8 mouse cellular contexts compared by ENCODE assay signal in the genomic region with DNA sequence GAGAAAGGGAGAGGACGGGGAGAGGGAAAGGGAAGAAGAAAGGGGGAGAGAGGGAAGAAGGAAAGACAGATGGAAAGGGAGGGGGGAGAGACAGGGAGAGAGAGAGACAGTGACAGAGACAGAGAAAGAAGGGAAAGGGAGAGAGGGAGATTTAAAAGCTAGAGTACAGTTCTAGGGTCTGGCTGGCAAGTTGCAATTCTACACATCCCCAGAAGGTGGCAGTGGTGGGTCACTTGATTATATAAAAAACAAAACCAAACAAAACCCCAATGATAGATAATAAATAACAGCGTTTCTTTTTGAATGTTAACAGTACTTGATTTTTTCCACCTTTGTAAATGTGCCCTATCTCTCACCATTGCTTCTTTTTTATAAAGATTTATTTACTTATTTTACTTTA. TPM values are rescaled to one million over a fixed set of nuclear protein-coding genes. Genes with fewer than 3 reads are reported as not detected.
DNase-seq lines count a peak whose midpoint lies in the region; ATAC-seq and TF ChIP-seq lines count a peak whose summit lies in the region.

No protein-coding gene starts in this region.

- DNase-seq in hindbrain, embryonic 11.5 days (ENCODE audit: low spot score): peak; percentile 76
- peak; percentile 52 to 71 for DNase-seq in CD8-positive naive resting alpha-beta T cell, adult 2 months (ENCODE audit: low read depth in 2 of 2, low spot score in 2 of 2)
- peak; percentile 41 to 65 for DNase-seq in adrenal gland, postnatal 36 days
- DNase-seq in forelimb bud, embryonic 11.5 days (ENCODE audit: low read depth, low spot score): peak; percentile 50
- peak; percentile 45 to 52 for DNase-seq in left cerebral cortex, postnatal 10 days (ENCODE audit: extremely low spot score in 1 of 2, low spot score in 2 of 2)
- peak; percentile 54 for DNase-seq in midbrain, postnatal 0 days (ENCODE audit: low spot score)
- DNase-seq in thymus, postnatal 0 days (ENCODE audit: low spot score): peak; percentile 59

- H3K9me3 ChIP-seq in hindbrain, embryonic 11.5 days (ENCODE audit: control insufficient read depth, low read length): no peaks in the 10 kb centered on the region
- H3K9me3 ChIP-seq in hindbrain, embryonic 12.5 days (replicated peaks): no peaks in the 10 kb centered on the region
- H3K9me3 ChIP-seq in midbrain, postnatal 0 days (ENCODE audit: low read length): no peaks in the 10 kb centered on the region

- H3K4me3 ChIP-seq in hindbrain, embryonic 11.5 days (ENCODE audit: low read depth, low read length): no peak overlapping the region
- H3K4me3 ChIP-seq in hindbrain, embryonic 12.5 days: no peak overlapping the region
- H3K4me3 ChIP-seq in midbrain, postnatal 0 days (ENCODE audit: low read depth, low read length): no peak overlapping the region

- WGBS in hindbrain, embryonic 11.5 days: 54% methylated on average over 2 of the region's 2 CpGs
- 48% methylated on average over 2 of the region's 2 CpGs for WGBS in hindbrain, embryonic 12.5 days
- 39% methylated on average over 2 of the region's 2 CpGs for WGBS in midbrain, postnatal 0 days

- intact Hi-C loops in left cerebral cortex, postnatal 10 days (cut with DNase I): loop anchor here (5.0 kb wide), 1 partner anchor 72 kb away; no protein-coding TSS in a partner anchor

- H3K27ac ChIP-seq in hindbrain, embryonic 11.5 days (ENCODE audit: low read depth, low read length): no peak overlapping the region
- H3K27ac ChIP-seq in hindbrain, embryonic 12.5 days: no peak overlapping the region
- no peak overlapping the region for H3K27ac ChIP-seq in midbrain, postnatal 0 days (ENCODE audit: low read depth, low read length)

- H3K9ac ChIP-seq in hindbrain, embryonic 11.5 days (ENCODE audit: low read depth, low read length): no peak overlapping the region
- no peak overlapping the region for H3K9ac ChIP-seq in hindbrain, embryonic 12.5 days
- no peak overlapping the region for H3K9ac ChIP-seq in midbrain, postnatal 0 days (replicated peaks; ENCODE audit: low read length, poor library complexity, severe bottlenecking)

- TF ChIP-seq CTCF in midbrain, postnatal 0 days (IDR thresholded peaks at IDR 0.05): peak; percentile 83

- no peaks in the 10 kb centered on the region for H3K27me3 ChIP-seq in hindbrain, embryonic 11.5 days (ENCODE audit: control insufficient read depth, insufficient read depth, low read length)
- no peaks in the 10 kb centered on the region for H3K27me3 ChIP-seq in hindbrain, embryonic 12.5 days
- H3K27me3 ChIP-seq in midbrain, postnatal 0 days (ENCODE audit: insufficient read depth, low read length): no peaks in the 10 kb centered on the region

- no peak for ATAC-seq in hindbrain, embryonic 11.5 days (ENCODE audit: low FRiP score)
- ATAC-seq in hindbrain, embryonic 12.5 days (ENCODE audit: low FRiP score): no peak
- no peak for ATAC-seq in midbrain, postnatal 0 days (ENCODE audit: low FRiP score)

- H3K36me3 ChIP-seq in hindbrain, embryonic 11.5 days (ENCODE audit: control insufficient read depth, insufficient read depth, low read length): no peaks in the 10 kb centered on the region
- 0 out of 2 replicates have a peak, but pooled peaks cover 16% of the 10 kb centered on the region for H3K36me3 ChIP-seq in hindbrain, embryonic 12.5 days
- H3K36me3 ChIP-seq in midbrain, postnatal 0 days (ENCODE audit: insufficient read depth, low read length): peaks cover 11% of the 10 kb centered on the region

- no peak overlapping the region for H3K4me2 ChIP-seq in hindbrain, embryonic 11.5 days (replicated peaks; ENCODE audit: low read depth, low read length)
- no peak overlapping the region for H3K4me2 ChIP-seq in hindbrain, embryonic 12.5 days (replicated peaks)
- H3K4me2 ChIP-seq in midbrain, postnatal 0 days (ENCODE audit: low read depth, low read length, poor library complexity, severe bottlenecking): no peak overlapping the region

- H3K4me1 ChIP-seq in hindbrain, embryonic 11.5 days (replicated peaks; ENCODE audit: control insufficient read depth, insufficient read depth, low read length): no peaks in the 10 kb centered on the region
- H3K4me1 ChIP-seq in hindbrain, embryonic 12.5 days: no peaks in the 10 kb centered on the region
- no peaks in the 10 kb centered on the region for H3K4me1 ChIP-seq in midbrain, postnatal 0 days (ENCODE audit: insufficient read depth, low read length)

RNA-seq across cellular contexts. Expression of a gene that starts 28.3 kb away (rescaled TPM):
- 37.5 and 40.0 TPM in 2 replicates for polyA plus RNA-seq in hindbrain, embryonic 11.5 days (2014; fragmentation: Nextera tagmentation; extraction: Ambion mirVana)
- 39.2 and 41.3 TPM in 2 replicates for polyA plus RNA-seq in hindbrain, embryonic 12.5 days (2016; fragmentation: Nextera tagmentation; extraction: Ambion mirVana)
- 10 to 100 TPM; 27.4 to 31.1 TPM for total RNA-seq in adrenal gland, postnatal 36 days (2021)
- total RNA-seq in left cerebral cortex, postnatal 10 days (2021): 10 to 100 TPM in 1 of 2 experiments, 1 to 10 TPM in 1; 9.9 to 10.1 TPM
- total RNA-seq in midbrain, postnatal 0 days (2014; rRNA removed): 19.6 and 27.5 TPM in 2 replicates
- polyA plus RNA-seq in midbrain, postnatal 0 days (2015; fragmentation: Nextera tagmentation; extraction: Ambion mirVana): 7.9 and 8.0 TPM in 2 replicates
- polyA plus RNA-seq in thymus, postnatal 0 days (2015; fragmentation: Nextera tagmentation; extraction: Ambion mirVana): 33.6 and 33.7 TPM in 2 replicates
